Comparison of ENCODE assay signal across 25 mouse cellular contexts in genomic region chr3:53353282-53353681, GRCm38 (mm10).
DNase-seq lines count a peak whose midpoint lies in the region; ATAC-seq and TF ChIP-seq lines count a peak whose summit lies in the region.
"Had no signal": no experiment of that assay in that cellular context is flagged by ENCODE, and none has a peak within 500 bp of the region (broad histone marks: within the 10 kb centered on the region; RNA-seq: fewer than 3 reads in every experiment).

No protein-coding gene starts in this region.

- no peak for TF ChIP-seq CTCF in midbrain, postnatal 0 days (IDR thresholded peaks at IDR 0.05)

- H3K9me3 ChIP-seq in kidney, embryonic 14.5 days (ENCODE audit: control insufficient read depth, low read length): peaks cover 6% of the 10 kb centered on the region; the same call in 1 of the 2 replicates
- H3K9me3 ChIP-seq in midbrain, postnatal 0 days (ENCODE audit: low read length): no peaks in the 10 kb centered on the region; the same call in 1 of the 2 replicates
- no peaks in the 10 kb centered on the region for H3K9me3 ChIP-seq in midbrain, embryonic 16.5 days (replicated peaks; ENCODE audit: control insufficient read depth, low read length, poor library complexity, severe bottlenecking)
- H3K9me3 ChIP-seq in limb, embryonic 11.5 days (ENCODE audit: control insufficient read depth, low read length): no peaks in the 10 kb centered on the region
- H3K9me3 ChIP-seq: megakaryocyte, embryonic 14.5 days; midbrain, embryonic 12.5 days had no signal

- DNase-seq in kidney, adult 9 months: no peak
- DNase-seq in midbrain, postnatal 0 days (ENCODE audit: low spot score): no peak
- DNase-seq in limb, embryonic 11.5 days (ENCODE audit: low spot score): peak; percentile 36
- DNase-seq in adrenal gland, adult 2 months: no peak
- DNase-seq in Muller cell, postnatal 12 days (ENCODE audit: inconsistent ontology term): no peak
- DNase-seq: adrenal gland, adult 8-10 months; cerebellum, adult 2 months; cerebellum, postnatal 14 days; gastrocnemius, postnatal 14 days; heart, postnatal 14 days; lung, postnatal 4 days; right cerebral cortex, postnatal 25 days; thymus, postnatal 14 days had no signal

- peak overlapping the region; percentile 31; the same call in 1 of the 2 replicates for H3K27ac ChIP-seq in kidney, embryonic 14.5 days (ENCODE audit: low read depth, low read length)
- H3K27ac ChIP-seq in midbrain, postnatal 0 days (ENCODE audit: low read depth, low read length): 0 out of 2 replicates have a peak overlapping the region, but pooled peaks have one; percentile 26
- no peak overlapping the region for H3K27ac ChIP-seq in midbrain, embryonic 16.5 days (ENCODE audit: low read length)
- no peak overlapping the region; the same call in 1 of the 2 replicates for H3K27ac ChIP-seq in limb, embryonic 11.5 days (replicated peaks; ENCODE audit: low read depth, low read length)
- H3K27ac ChIP-seq: hindbrain, embryonic 13.5 days; layer of hippocampus, adult 2 months; left cerebral cortex, adult 2 months; midbrain, embryonic 12.5 days had no signal

- 65% methylated on average over 7 of the region's 7 CpGs for WGBS in kidney, embryonic 14.5 days
- WGBS in midbrain, postnatal 0 days: 68% methylated on average over 7 of the region's 7 CpGs
- 79% methylated on average over 7 of the region's 7 CpGs for WGBS in midbrain, embryonic 16.5 days
- WGBS in limb, embryonic 11.5 days: 42% methylated on average over 7 of the region's 7 CpGs

- H3K9ac ChIP-seq in kidney, embryonic 14.5 days (ENCODE audit: low read depth, low read length): no peak overlapping the region
- H3K9ac ChIP-seq in midbrain, postnatal 0 days (replicated peaks; ENCODE audit: low read length, poor library complexity, severe bottlenecking): no peak overlapping the region
- no peak overlapping the region for H3K9ac ChIP-seq in midbrain, embryonic 16.5 days (ENCODE audit: low read depth, low read length)
- no peak overlapping the region for H3K9ac ChIP-seq in limb, embryonic 11.5 days (ENCODE audit: low read length)
- H3K9ac ChIP-seq: hindbrain, embryonic 13.5 days; midbrain, embryonic 12.5 days had no signal

- no peak overlapping the region for H3K4me2 ChIP-seq in kidney, embryonic 14.5 days (replicated peaks; ENCODE audit: low read depth, low read length)
- H3K4me2 ChIP-seq in midbrain, postnatal 0 days (ENCODE audit: low read depth, low read length, poor library complexity, severe bottlenecking): no peak overlapping the region
- no peak overlapping the region for H3K4me2 ChIP-seq in midbrain, embryonic 16.5 days (ENCODE audit: low read length)
- no peak overlapping the region for H3K4me2 ChIP-seq in limb, embryonic 11.5 days (ENCODE audit: low read depth, severe bottlenecking)
- H3K4me2 ChIP-seq: hindbrain, embryonic 13.5 days; liver, embryonic 11.5 days; midbrain, embryonic 12.5 days had no signal

- no peak for ATAC-seq in kidney, embryonic 14.5 days (ENCODE audit: low FRiP score, low TSS enrichment)
- no peak for ATAC-seq in midbrain, postnatal 0 days (ENCODE audit: low FRiP score)
- no peak for ATAC-seq in midbrain, embryonic 16.5 days
- no peak for ATAC-seq in limb, embryonic 11.5 days (ENCODE audit: insufficient number of reproducible peaks, low FRiP score, low TSS enrichment, low read depth)
- ATAC-seq: activated CD4-positive, CD25-positive, alpha-beta regulatory T cell, adult 4 months; CD4-positive, CD25-positive, alpha-beta regulatory T cell, adult 4 months; intestine, postnatal 0 days had no signal

- H3K27me3 ChIP-seq in kidney, embryonic 14.5 days (ENCODE audit: control insufficient read depth, insufficient read depth, low read length): no peaks in the 10 kb centered on the region
- H3K27me3 ChIP-seq in midbrain, postnatal 0 days (ENCODE audit: insufficient read depth, low read length): no peaks in the 10 kb centered on the region
- H3K27me3 ChIP-seq in midbrain, embryonic 16.5 days (ENCODE audit: control insufficient read depth, insufficient read depth, low read depth, low read length): no peaks in the 10 kb centered on the region
- no peaks in the 10 kb centered on the region for H3K27me3 ChIP-seq in limb, embryonic 11.5 days (ENCODE audit: control insufficient read depth, insufficient read depth, low read length)
- H3K27me3 ChIP-seq: hindbrain, embryonic 13.5 days; megakaryocyte, embryonic 14.5 days; midbrain, embryonic 12.5 days had no signal

- H3K4me3 ChIP-seq in kidney, embryonic 14.5 days (ENCODE audit: low read length): no peak overlapping the region
- no peak overlapping the region for H3K4me3 ChIP-seq in midbrain, postnatal 0 days (ENCODE audit: low read depth, low read length)
- H3K4me3 ChIP-seq in midbrain, embryonic 16.5 days (ENCODE audit: low read depth, low read length): no peak overlapping the region
- no peak overlapping the region for H3K4me3 ChIP-seq in limb, embryonic 11.5 days (ENCODE audit: low read depth, low read length)
- H3K4me3 ChIP-seq: erythroblast, embryonic 14.5 days; hindbrain, embryonic 13.5 days; layer of hippocampus, adult 2 months; left cerebral cortex, adult 2 months; megakaryocyte, embryonic 14.5 days; midbrain, embryonic 12.5 days had no signal

- H3K4me1 ChIP-seq in kidney, embryonic 14.5 days (ENCODE audit: control insufficient read depth, insufficient read depth, low read length): no peaks in the 10 kb centered on the region
- H3K4me1 ChIP-seq in midbrain, postnatal 0 days (ENCODE audit: insufficient read depth, low read length): no peaks in the 10 kb centered on the region
- H3K4me1 ChIP-seq in midbrain, embryonic 16.5 days (ENCODE audit: control insufficient read depth, insufficient read depth, low read length): no peaks in the 10 kb centered on the region; the same call in 1 of the 2 replicates
- peaks cover 5% of the 10 kb centered on the region for H3K4me1 ChIP-seq in limb, embryonic 11.5 days (ENCODE audit: control insufficient read depth, insufficient read depth, low read length)
- H3K4me1 ChIP-seq: hindbrain, embryonic 13.5 days; megakaryocyte, embryonic 14.5 days; midbrain, embryonic 12.5 days had no signal

- H3K36me3 ChIP-seq in kidney, embryonic 14.5 days (ENCODE audit: control insufficient read depth, insufficient read depth, low read length): no peaks in the 10 kb centered on the region
- no peaks in the 10 kb centered on the region for H3K36me3 ChIP-seq in midbrain, postnatal 0 days (ENCODE audit: insufficient read depth, low read length)
- H3K36me3 ChIP-seq in midbrain, embryonic 16.5 days (ENCODE audit: control insufficient read depth, insufficient read depth, low read length): no peaks in the 10 kb centered on the region
- H3K36me3 ChIP-seq in limb, embryonic 11.5 days (ENCODE audit: control insufficient read depth, insufficient read depth, low read length): no peaks in the 10 kb centered on the region
- H3K36me3 ChIP-seq: hindbrain, embryonic 13.5 days; midbrain, embryonic 12.5 days had no signal

Comparison
In these comparisons a context has a peak if more than half of its experiments do, and no peak if none do; other contexts are left out.
1. H3K27ac ChIP-seq: peak in kidney, embryonic 14.5 days (single experiment) and midbrain, postnatal 0 days (single experiment); none in midbrain, embryonic 16.5 days (single experiment) and limb, embryonic 11.5 days (single experiment).